ENCODE assay signal across 8 mouse cellular contexts in the genomic region with DNA sequence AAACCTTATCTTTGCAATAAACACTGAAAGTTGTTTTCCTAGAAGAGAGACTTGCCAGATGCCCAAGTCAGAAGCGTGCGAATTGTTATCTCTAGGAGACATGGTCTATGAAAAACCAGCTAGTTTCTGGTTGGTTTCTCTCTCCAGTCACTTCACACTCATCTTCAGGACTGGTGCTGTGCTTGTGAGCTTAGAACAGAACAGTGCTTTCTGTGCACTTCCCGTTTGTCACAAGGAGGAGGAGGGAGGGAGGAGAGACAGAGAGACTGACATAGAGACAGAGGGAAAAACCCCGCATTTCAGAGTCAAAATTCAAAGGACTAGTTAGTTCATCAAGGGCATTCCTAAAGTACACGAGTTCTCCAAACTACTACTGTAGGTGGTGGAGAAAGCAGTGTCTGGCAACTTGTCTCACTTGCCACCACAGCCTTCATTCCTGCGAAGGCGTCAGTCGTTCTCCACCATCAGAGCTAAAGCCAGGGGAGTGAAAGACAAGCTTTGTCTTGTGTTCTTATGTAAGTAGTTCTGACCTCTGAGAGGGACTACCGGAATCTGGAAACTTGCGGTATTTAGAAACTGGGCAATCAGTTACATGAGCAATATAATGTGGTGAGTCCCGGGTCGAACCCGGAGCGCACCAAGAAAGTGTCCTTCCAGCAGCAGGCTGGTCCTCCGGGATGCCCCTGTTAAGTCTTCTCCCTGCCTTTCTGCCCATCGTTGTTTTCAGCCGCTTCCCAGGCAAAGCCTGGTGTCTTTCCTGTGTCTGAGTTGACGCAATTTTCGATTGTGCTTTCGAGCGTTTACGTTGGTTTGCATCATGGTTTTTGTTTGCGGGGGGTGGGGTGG.
DNase-seq lines count a peak whose midpoint lies in the region; ATAC-seq and TF ChIP-seq lines count a peak whose summit lies in the region.

No protein-coding gene starts in this region.

- H3K4me2 ChIP-seq in limb, embryonic 14.5 days (replicated peaks; ENCODE audit: low read depth, low read length, severe bottlenecking) = peak overlapping the region; percentile 64
- peak overlapping the region; percentile 77 for H3K4me2 ChIP-seq in midbrain, embryonic 13.5 days (replicated peaks)
- peak overlapping the region; percentile 85 for H3K4me2 ChIP-seq in stomach, embryonic 16.5 days (ENCODE audit: low read depth, low read length)

- H3K9ac ChIP-seq in limb, embryonic 14.5 days (ENCODE audit: low read depth, low read length, severe bottlenecking) = peak overlapping the region; percentile 83
- peak overlapping the region; percentile 81; the same call in 1 of the 2 replicates for H3K9ac ChIP-seq in midbrain, embryonic 13.5 days (replicated peaks)
- H3K9ac ChIP-seq in stomach, embryonic 16.5 days (ENCODE audit: low read length) = peak overlapping the region; percentile 95

- 3% methylated on average over 23 of the region's 23 CpGs for WGBS in limb, embryonic 14.5 days
- WGBS in midbrain, embryonic 13.5 days = 5% methylated on average over 23 of the region's 23 CpGs
- 3% methylated on average over 23 of the region's 23 CpGs for WGBS in stomach, embryonic 16.5 days

- no peaks in the 10 kb centered on the region for H3K27me3 ChIP-seq in erythroblast, embryonic 14.5 days (ENCODE audit: control insufficient read depth)
- no peaks in the 10 kb centered on the region for H3K27me3 ChIP-seq in limb, embryonic 14.5 days (ENCODE audit: control insufficient read depth, insufficient read depth, low read length)
- peaks cover 46% of the 10 kb centered on the region for H3K27me3 ChIP-seq in midbrain, embryonic 13.5 days
- H3K27me3 ChIP-seq in stomach, embryonic 16.5 days (ENCODE audit: control insufficient read depth, insufficient read depth, low read length) = no peaks in the 10 kb centered on the region

- no peak for TF ChIP-seq POLR2A in limb, embryonic 14.5 days (IDR thresholded peaks at IDR 0.05; ENCODE audit: borderline replicate concordance, extremely low read depth, insufficient read depth, insufficient read length)

- no peaks in the 10 kb centered on the region for H3K9me3 ChIP-seq in erythroblast, embryonic 14.5 days (ENCODE audit: control insufficient read depth, low read length)
- H3K9me3 ChIP-seq in limb, embryonic 14.5 days (ENCODE audit: control insufficient read depth, low read length) = no peaks in the 10 kb centered on the region
- no peaks in the 10 kb centered on the region for H3K9me3 ChIP-seq in midbrain, embryonic 13.5 days
- H3K9me3 ChIP-seq in stomach, embryonic 16.5 days (replicated peaks; ENCODE audit: control insufficient read depth, low read length) = no peaks in the 10 kb centered on the region

- peak; percentile 40 to 53; a peak in 3 of 4 replicates for ATAC-seq in hematopoietic stem cell, adult 5-6 weeks (replicated peaks in 1 of 2; ENCODE audit: insufficient read depth in 1 of 2, low FRiP score in 2 of 2, low TSS enrichment in 1 of 2, low read depth in 1 of 2, poor library complexity in 2 of 2, severe bottlenecking in 2 of 2)
- no peak for ATAC-seq in limb, embryonic 14.5 days (ENCODE audit: low FRiP score, low read depth)
- ATAC-seq in midbrain, embryonic 13.5 days = no peak
- ATAC-seq in stomach, embryonic 16.5 days (ENCODE audit: insufficient read depth, low FRiP score) = no peak

- H3K4me1 ChIP-seq in erythroblast, embryonic 14.5 days (ENCODE audit: control insufficient read depth) = peaks cover 69% of the 10 kb centered on the region
- H3K4me1 ChIP-seq in limb, embryonic 14.5 days (ENCODE audit: control insufficient read depth, insufficient read depth, low read length) = peaks cover 3% of the 10 kb centered on the region; the same call in 1 of the 2 replicates
- peaks cover 16% of the 10 kb centered on the region; the same call in 1 of the 2 replicates for H3K4me1 ChIP-seq in midbrain, embryonic 13.5 days (replicated peaks)
- peaks cover 8% of the 10 kb centered on the region; the same call in 1 of the 2 replicates for H3K4me1 ChIP-seq in stomach, embryonic 16.5 days (ENCODE audit: control insufficient read depth, insufficient read depth, low read length)

- H3K27ac ChIP-seq in limb, embryonic 14.5 days (replicated peaks; ENCODE audit: low read depth, low read length) = peak overlapping the region; percentile 90
- H3K27ac ChIP-seq in midbrain, embryonic 13.5 days = no peak overlapping the region
- peak overlapping the region; percentile 96 for H3K27ac ChIP-seq in stomach, embryonic 16.5 days (ENCODE audit: low read length)

- DNase-seq in frontal cortex, postnatal 36 days (ENCODE audit: low spot score in 2 of 2) = peak; percentile 30 to 33
- no peak for DNase-seq in frontal cortex, postnatal 14 days (ENCODE audit: low spot score in 2 of 2)
- peak; percentile 56 to 60 for DNase-seq in adrenal gland, postnatal 36 days
- no peak for DNase-seq in limb, embryonic 14.5 days (ENCODE audit: low spot score)

- peak overlapping the region; percentile 86 for H3K4me3 ChIP-seq in erythroblast, embryonic 14.5 days (replicated peaks)
- H3K4me3 ChIP-seq in limb, embryonic 14.5 days (replicated peaks; ENCODE audit: low read length) = peak overlapping the region; percentile 77
- peak overlapping the region; percentile 73 for H3K4me3 ChIP-seq in midbrain, embryonic 13.5 days (replicated peaks)
- H3K4me3 ChIP-seq in stomach, embryonic 16.5 days (replicated peaks; ENCODE audit: low read length) = peak overlapping the region; percentile 82

- H3K36me3 ChIP-seq in erythroblast, embryonic 14.5 days (ENCODE audit: control insufficient read depth) = peaks cover 27% of the 10 kb centered on the region
- H3K36me3 ChIP-seq in limb, embryonic 14.5 days (ENCODE audit: control insufficient read depth, insufficient read depth, low read length) = no peaks in the 10 kb centered on the region
- H3K36me3 ChIP-seq in midbrain, embryonic 13.5 days = no peaks in the 10 kb centered on the region
- no peaks in the 10 kb centered on the region for H3K36me3 ChIP-seq in stomach, embryonic 16.5 days (ENCODE audit: control insufficient read depth, insufficient read depth, low read length)

Comparison
In these comparisons a context has a peak if more than half of its experiments do, and no peak if none do; other contexts are left out.
1. DNase-seq: peak in frontal cortex, postnatal 36 days (2 of 2) and adrenal gland, postnatal 36 days (2 of 2); none in frontal cortex, postnatal 14 days (0 of 2) and limb, embryonic 14.5 days (single experiment).
2. ATAC-seq: peak in hematopoietic stem cell, adult 5-6 weeks (2 of 2); none in limb, embryonic 14.5 days (single experiment), midbrain, embryonic 13.5 days (single experiment) and stomach, embryonic 16.5 days (single experiment).
3. Peak in every context shown above with its lines, with median percentiles within 50 percentile points of each other: H3K4me3 ChIP-seq, H3K4me2 ChIP-seq and H3K9ac ChIP-seq.